Mouse (Mus musculus) lung, embryonic 14.5 days (tissue): ENCODE data around the gene Lig4. TPM values are rescaled to one million over a fixed set of nuclear protein-coding genes. Genes with fewer than 3 reads are reported as not detected.

Source experiments
- ATAC-seq: fragments of 200-750 bp; cut with Nextera tagmentation; 2 replicates; pipeline ENCODE4 v1.8.0; 2017; ENCODE audit warnings: mild to moderate bottlenecking, moderate TSS enrichment, moderate library complexity; ENCODE audit not compliant: insufficient read depth
- DNase-seq: peaks from one replicate; pipeline ENCODE4 v3.0.0-alpha.2; 2015
- H3K27ac ChIP-seq: fragments of 300-500 bp; sonication (generic); 2 replicates; pipeline ENCODE4 v1.5.1; 2014; ENCODE audit warnings: low read depth, mild to moderate bottlenecking, moderate library complexity
- H3K27me3 ChIP-seq: fragments of 300-500 bp; sonication (generic); 2 replicates; pipeline ENCODE4 v1.6.1; 2014; ENCODE audit warnings: low read length, control low read depth; ENCODE audit not compliant: insufficient read depth
- H3K36me3 ChIP-seq: fragments of 300-500 bp; sonication (generic); 2 replicates; pipeline ENCODE4 v1.6.1; 2014; ENCODE audit warnings: control low read depth; ENCODE audit not compliant: insufficient read depth
- H3K4me1 ChIP-seq: fragments of 300-500 bp; sonication (generic); 2 replicates; pipeline ENCODE4 v1.6.1; 2014; ENCODE audit warnings: antibody characterized with exemption, control low read depth; ENCODE audit not compliant: insufficient read depth
- H3K4me2 ChIP-seq: fragments of 300-500 bp; sonication (generic); 2 replicates; pipeline ENCODE4 v1.6.1; 2014; ENCODE audit warnings: mild to moderate bottlenecking
- H3K4me3 ChIP-seq: fragments of 300-500 bp; sonication (generic); 2 replicates; pipeline ENCODE4 v1.5.1; 2014; ENCODE audit warnings: low read depth, low read length
- H3K9ac ChIP-seq: fragments of 300-500 bp; sonication (generic); 2 replicates; pipeline ENCODE4 v1.6.1; 2014
- H3K9me3 ChIP-seq: fragments of 300-500 bp; sonication (generic); 2 replicates; pipeline ENCODE4 v1.6.1; 2016; ENCODE audit warnings: low read depth, low read length, control low read depth
- CTCF ChIP-seq: IDR thresholded peaks from 2 replicates; pipeline ENCODE4 v1.5.1; 2016; ENCODE audit warnings: antibody characterized with exemption, low read depth
- whole genome bisulfite sequencing: fragments of 180-500 bp; shearing (Covaris S2); extraction: QIAGEN DNeasy Blood & Tissue Kit; methylation state at CpG from one replicate; pipeline ENCODE4 v1.1.7; 2014; 5-methylcytosine and 5-hydroxymethylcytosine counted together
- polyA plus RNA-seq: library from polyadenylated mRNA; unstranded; fragments of >200 nt; fragmentation: Nextera tagmentation; extraction: Ambion mirVana; gene quantifications from 2 replicates; pipeline ENCODE4 v1.2.1, GENCODE M21; 2014

Gene Lig4
- polyA plus RNA-seq, 1 experiment from 2014 or later = 5.7 TPM

GRCm38 (mm10) chr8:9929746-9930445 lies 47.6 kb downstream of the Lig4 start:
- WGBS = 59% methylated on average over 14 of the region's 14 CpGs
- no peak for TF ChIP-seq CTCF
- Histone ChIP-seq H3K27me3 (no peaks in the 10 kb centered on the region), H3K4me2 (no peak overlapping the region), H3K9me3 (no peaks in the 10 kb centered on the region), H3K4me3 (no peak overlapping the region), H3K4me1 (no peaks in the 10 kb centered on the region), H3K9ac (no peak overlapping the region), H3K36me3 (no peaks in the 10 kb centered on the region), H3K27ac (no peak overlapping the region)
- DNase-seq = peak; percentile 60
- ATAC-seq = peak; percentile 74

Other genes starting within 250 kb of the Lig4 start
- gene Fam155a, start 206.5 kb downstream of the Lig4 start, polyA plus RNA-seq = 0.16 and 0.26 TPM in 2 replicates
- gene Gm10217, start 113.4 kb downstream of the Lig4 start, polyA plus RNA-seq = not detected in 2 replicates
- gene Abhd13, start within 50 bp of the Lig4 start, polyA plus RNA-seq = 20.5 and 20.6 TPM in 2 replicates
- gene Tnfsf13b, start 28.8 kb upstream of the Lig4 start, polyA plus RNA-seq = 5.1 and 6.5 TPM in 2 replicates
- gene Myo16, start 176.2 kb upstream of the Lig4 start, polyA plus RNA-seq = 0.70 and 1.2 TPM in 2 replicates